Mouse (Mus musculus) activated CD4-positive, CD25-positive, alpha-beta regulatory T cell (primary cell): ENCODE measurements around the gene Ecm1. TPM values are rescaled to one million over a fixed set of nuclear protein-coding genes. Genes with fewer than 3 reads are reported as not detected.

Experiments used
- polyA plus RNA-seq, 2 experiments: library from polyadenylated mRNA; unstranded; fragments of 100-300 nt; shearing (Covaris generic); gene quantifications; one replicate each; pipeline ENCODE4 v1.2.1; 2017

Ecm1 gene
- 100 to 1,000 TPM; 228 to 314 TPM for polyA plus RNA-seq

DNA sequence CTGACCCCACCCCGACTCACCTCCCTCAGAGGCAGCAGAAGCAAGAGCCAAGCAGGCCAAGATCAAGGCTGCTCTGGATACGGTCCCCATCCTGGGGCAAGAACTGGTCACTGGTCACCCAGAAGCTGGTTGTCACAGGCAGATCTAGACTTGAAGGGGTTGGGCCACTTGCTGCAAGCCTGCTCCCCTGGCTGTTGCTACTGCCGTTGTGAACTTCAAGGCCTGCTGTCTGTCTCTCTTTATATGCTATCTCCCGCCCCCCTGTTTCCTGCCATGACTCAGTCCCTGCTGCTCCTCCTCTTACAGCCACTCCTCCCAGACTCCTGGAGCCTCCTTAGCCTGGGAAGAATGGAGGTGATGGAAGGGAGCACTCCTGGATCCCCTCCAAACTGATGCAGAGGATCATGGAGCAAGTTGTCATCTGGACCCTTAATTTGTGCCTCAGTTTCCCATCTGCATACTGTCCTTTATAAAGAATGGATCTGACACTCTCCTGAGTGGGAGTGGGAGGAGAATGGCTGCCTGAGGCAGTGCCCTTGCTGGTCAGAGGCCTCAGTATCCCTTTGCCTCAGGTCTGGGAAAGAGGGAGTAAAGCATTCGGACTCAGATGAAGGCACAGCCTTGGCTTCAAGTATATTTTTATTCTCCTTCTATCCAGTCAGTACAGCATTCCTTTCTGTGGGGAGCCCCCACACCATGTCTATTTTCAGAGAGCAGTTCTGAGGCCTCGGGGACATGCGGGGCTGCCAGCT, at the start of gene Ecm1:
Gene Ecm1 (minus strand): TSS at position 217 of the 752 bp plus-strand sequence.

DNA sequence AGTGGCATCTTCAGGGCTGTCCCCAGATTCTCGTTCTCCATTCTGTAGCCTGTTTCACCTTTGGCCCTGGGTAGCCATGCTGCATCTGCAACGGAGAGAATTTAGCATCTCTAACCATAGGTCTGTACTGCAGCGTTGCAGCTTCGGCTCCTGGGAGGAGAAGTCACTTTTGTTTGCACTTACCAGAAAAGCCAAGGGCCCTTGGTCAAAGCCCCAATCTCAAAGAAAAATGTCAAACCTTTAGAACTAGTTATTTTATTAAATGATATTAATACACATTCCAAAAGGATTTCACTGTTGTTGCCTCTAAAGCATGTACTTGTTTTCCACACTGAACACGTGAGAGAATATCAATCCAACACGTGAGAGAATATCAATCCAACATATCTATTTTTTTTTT, 20.7 kb upstream of the Ecm1 start, which contains the start of gene Tars2:
Gene Tars2 (minus strand): TSS at position 101 of the 400 bp plus-strand sequence.

DNA sequence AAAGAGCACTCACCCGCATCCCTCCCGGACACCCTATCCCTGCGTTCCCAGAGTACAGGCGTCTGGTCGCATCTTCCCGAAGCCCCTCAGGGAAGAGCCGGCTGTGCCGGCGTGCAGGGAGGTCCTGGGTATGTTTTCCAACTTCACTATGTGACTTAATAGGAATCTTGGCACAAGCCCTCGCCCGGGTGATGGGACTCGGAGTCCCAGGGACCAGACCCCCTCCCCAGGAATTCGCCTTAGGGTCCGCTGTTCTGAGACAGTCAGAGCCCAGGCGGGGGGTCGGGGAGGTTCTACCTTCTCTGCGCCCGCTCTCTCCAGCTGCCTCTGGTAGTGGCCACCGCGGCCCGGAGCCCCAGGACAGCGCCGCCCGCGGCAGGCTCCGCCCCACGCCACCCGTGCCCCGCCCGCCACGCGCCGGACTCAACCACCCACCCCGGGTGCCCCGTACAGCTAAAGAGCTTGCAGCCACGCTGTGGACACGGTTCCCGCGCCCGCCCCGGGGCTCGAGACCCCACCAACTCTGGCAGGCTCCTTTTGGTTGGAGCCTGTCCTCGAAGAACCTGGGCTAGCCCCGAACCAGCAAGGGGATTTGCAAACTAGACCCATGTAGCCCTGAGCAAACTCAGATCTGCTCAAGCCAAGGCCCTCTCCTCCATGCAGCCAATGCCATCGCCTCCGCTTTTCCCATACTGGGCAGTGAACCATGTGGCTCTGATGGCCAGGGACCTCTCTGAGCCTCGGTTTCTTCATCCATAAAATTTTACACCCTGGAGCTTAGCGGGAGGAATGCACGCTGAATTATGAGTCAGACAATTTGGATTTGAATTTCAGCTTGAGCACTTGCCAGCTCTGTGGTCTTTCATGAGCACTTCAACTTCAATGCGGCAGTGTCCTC, 51.6 kb downstream of the Ecm1 start, which contains the start of gene Adamtsl4:
Gene Adamtsl4 (minus strand): TSS at position 394 of the 898 bp plus-strand sequence.

Other genes with a start within 250 kb of the Ecm1 start
- not detected for gene Ctsk, start 240.3 kb downstream of the Ecm1 start, polyA plus RNA-seq
- 100 to 1,000 TPM; 332 to 402 TPM for gene Ctss, start 212.8 kb downstream of the Ecm1 start, polyA plus RNA-seq
- gene Hormad1, start 179.9 kb downstream of the Ecm1 start, polyA plus RNA-seq: under 1 TPM in 1 of 2 experiments, not detected in 1; 0.11 TPM
- gene Golph3l, start 150.6 kb downstream of the Ecm1 start, polyA plus RNA-seq: 10 to 100 TPM; 30.7 to 32.6 TPM
- gene Ensa, start 114.6 kb downstream of the Ecm1 start, polyA plus RNA-seq: 10 to 100 TPM; 74.4 to 87.9 TPM
- gene Mcl1, start 80.8 kb downstream of the Ecm1 start, polyA plus RNA-seq: 100 to 1,000 TPM; 526 to 541 TPM
- gene Adamtsl4, start 51.7 kb downstream of the Ecm1 start, polyA plus RNA-seq: 10 to 100 TPM in 1 of 2 experiments, 1 to 10 TPM in 1; 6.2 to 11.5 TPM
- 10 to 100 TPM; 58.7 to 74.1 TPM for gene Tars2, start 20.6 kb upstream of the Ecm1 start, polyA plus RNA-seq
- 10 to 100 TPM; 29.6 to 34.0 TPM for gene Rprd2, start 79.3 kb upstream of the Ecm1 start, polyA plus RNA-seq
- 10 to 100 TPM; 49.5 to 50.7 TPM for gene Prpf3, start 116.3 kb upstream of the Ecm1 start, polyA plus RNA-seq
- 100 to 1,000 TPM; 208 to 254 TPM for gene Mrps21, start 131.9 kb upstream of the Ecm1 start, polyA plus RNA-seq
- 1 to 10 TPM; 3.9 to 6.4 TPM for gene Ciart, start 142.7 kb upstream of the Ecm1 start, polyA plus RNA-seq
- 1 to 10 TPM in 1 of 2 experiments, under 1 TPM in 1; 0.47 to 1.1 TPM for gene BC028528, start 152.4 kb upstream of the Ecm1 start, polyA plus RNA-seq
- 10 to 100 TPM; 53.7 to 66.8 TPM for gene Aph1a, start 154.4 kb upstream of the Ecm1 start, polyA plus RNA-seq
- gene Car14, start 165.1 kb upstream of the Ecm1 start, polyA plus RNA-seq: under 1 TPM in 1 of 2 experiments, not detected in 1; 0.45 TPM
- 100 to 1,000 TPM; 188 to 300 TPM for gene Anp32e, start 189.7 kb upstream of the Ecm1 start, polyA plus RNA-seq